Mouse (Mus musculus) T-cell, adult 2 months (primary cell): ENCODE data around the gene Spef1.

ENCODE experiments used
- DNase-seq: peaks from one replicate; pipeline ENCODE4 v3.0.0; 2022; ENCODE audit warnings: low spot score

Spef1 gene

GRCm38 (mm10) chr2:131171401-131172104 is 15.5 kb downstream of the Spef1 start:
- peak; percentile 58 for DNase-seq

GRCm38 (mm10) chr2:131170936-131171335 is 16.1 kb downstream of the Spef1 start:
- DNase-seq = no peak

- no peak for DNase-seq
Measured at GRCm38 (mm10) chr2:131168914-131169313, 18.2 kb downstream of the Spef1 start.

- no peak for DNase-seq
Measured at GRCm38 (mm10) chr2:131167984-131168383, 19.1 kb downstream of the Spef1 start.

GRCm38 (mm10) chr2:131166172-131166571 is 20.9 kb downstream of the Spef1 start:
- DNase-seq = no peak

- DNase-seq = no peak
Measured at GRCm38 (mm10) chr2:131163924-131164323, 23.2 kb downstream of the Spef1 start.

- peak; percentile 3 for DNase-seq
Measured at GRCm38 (mm10) chr2:131160671-131161111, 26.4 kb downstream of the Spef1 start.

GRCm38 (mm10) chr2:131159938-131160581 is 27.0 kb downstream of the Spef1 start, which contains the start of gene 1700037H04Rik:
Gene 1700037H04Rik, minus strand, starts transcription at chr2:131160081.
- peak; percentile 95 for DNase-seq

- DNase-seq = no peak
Measured at GRCm38 (mm10) chr2:131159491-131159910, 27.6 kb downstream of the Spef1 start.

GRCm38 (mm10) chr2:131156987-131157386 is 30.1 kb downstream of the Spef1 start:
- no peak for DNase-seq

GRCm38 (mm10) chr2:131154036-131154435 is 33.0 kb downstream of the Spef1 start:
- no peak for DNase-seq

GRCm38 (mm10) chr2:131152166-131152730 is 34.8 kb downstream of the Spef1 start:
- DNase-seq = no peak

GRCm38 (mm10) chr2:131149254-131149578 is 37.9 kb downstream of the Spef1 start:
- DNase-seq = no peak

- no peak for DNase-seq
Measured at GRCm38 (mm10) chr2:131148353-131149253, 38.5 kb downstream of the Spef1 start.

- DNase-seq = no peak
Measured at GRCm38 (mm10) chr2:131147043-131147365, 40.1 kb downstream of the Spef1 start.

GRCm38 (mm10) chr2:131146193-131147042 is 40.7 kb downstream of the Spef1 start:
- no peak for DNase-seq

GRCm38 (mm10) chr2:131145536-131145935 is 41.5 kb downstream of the Spef1 start:
- no peak for DNase-seq

GRCm38 (mm10) chr2:131145121-131145520 is 42.0 kb downstream of the Spef1 start:
- no peak for DNase-seq

- no peak for DNase-seq
Measured at GRCm38 (mm10) chr2:131143007-131143780, 43.9 kb downstream of the Spef1 start.

- peak; percentile 49 for DNase-seq
Measured at GRCm38 (mm10) chr2:131142592-131142991, 44.5 kb downstream of the Spef1 start.
